Mouse (Mus musculus): ENCODE measurements around the gene Brap.
"Not testable (repeated sequence)": the region's sequence is repeated elsewhere in the genome, so short reads cannot be mapped to it uniquely, and the experiment has no call there.

Brap gene

GRCm38 (mm10) chr5:121667067-121667466 lies 6.7 kb downstream of the Brap start:
- in situ Hi-C loops (cut with MboI; ENCODE audit: low sequenced_read_pairs), result no loop called here

- in situ Hi-C loops (cut with MboI; ENCODE audit: low sequenced_read_pairs), result no loop called here
Observed at GRCm38 (mm10) chr5:121668411-121668810, 8.0 kb downstream of the Brap start.

DNA sequence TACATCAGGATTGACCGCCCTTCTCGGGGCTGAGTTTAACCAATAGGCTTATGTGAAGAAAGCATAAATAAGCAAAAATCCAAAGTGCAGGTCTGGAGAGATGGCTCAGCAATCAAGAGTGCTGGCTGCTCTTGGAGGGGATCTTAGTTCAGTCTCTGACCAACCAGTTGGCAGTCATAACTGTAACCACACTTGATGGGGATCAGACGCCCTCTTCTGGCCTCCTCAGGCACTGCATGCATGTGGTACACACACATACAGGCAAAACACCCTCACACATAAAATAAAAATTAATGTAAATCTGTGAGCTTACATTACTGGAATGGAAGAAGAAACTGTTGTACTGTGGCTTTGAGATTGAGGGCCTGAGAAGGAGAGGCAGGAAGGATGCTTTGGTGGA lies 10.0 kb downstream of the Brap start:
- in situ Hi-C loops (cut with MboI; ENCODE audit: low sequenced_read_pairs), result no loop called here

DNA sequence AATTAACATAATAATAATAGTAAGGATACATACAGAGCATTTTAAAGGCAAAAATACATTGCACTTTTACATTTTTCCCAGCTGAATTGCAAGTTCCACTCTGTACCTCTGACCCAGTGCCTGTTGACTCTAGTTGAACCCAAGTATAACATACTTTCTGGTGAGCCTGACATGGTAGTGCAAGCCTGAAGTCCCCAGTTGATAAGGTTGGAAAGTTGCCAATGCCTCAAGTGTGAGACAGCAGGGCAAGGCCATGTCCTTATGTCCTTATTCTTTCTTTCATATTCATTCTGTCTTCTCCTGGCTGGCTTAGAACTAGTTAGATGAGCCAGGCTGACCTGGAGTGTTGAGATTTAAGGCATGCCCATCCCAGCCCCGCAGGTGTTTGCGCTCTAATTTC lies 21.9 kb downstream of the Brap start:
- in situ Hi-C loops (cut with MboI; ENCODE audit: low sequenced_read_pairs), result no loop called here

GRCm38 (mm10) chr5:121685495-121685894 lies 25.1 kb downstream of the Brap start:
- in situ Hi-C loops (cut with MboI; ENCODE audit: low sequenced_read_pairs), result no loop called here

GRCm38 (mm10) chr5:121686113-121686898 lies 25.9 kb downstream of the Brap start:
- in situ Hi-C loops (cut with MboI; ENCODE audit: low sequenced_read_pairs), result no loop called here

DNA sequence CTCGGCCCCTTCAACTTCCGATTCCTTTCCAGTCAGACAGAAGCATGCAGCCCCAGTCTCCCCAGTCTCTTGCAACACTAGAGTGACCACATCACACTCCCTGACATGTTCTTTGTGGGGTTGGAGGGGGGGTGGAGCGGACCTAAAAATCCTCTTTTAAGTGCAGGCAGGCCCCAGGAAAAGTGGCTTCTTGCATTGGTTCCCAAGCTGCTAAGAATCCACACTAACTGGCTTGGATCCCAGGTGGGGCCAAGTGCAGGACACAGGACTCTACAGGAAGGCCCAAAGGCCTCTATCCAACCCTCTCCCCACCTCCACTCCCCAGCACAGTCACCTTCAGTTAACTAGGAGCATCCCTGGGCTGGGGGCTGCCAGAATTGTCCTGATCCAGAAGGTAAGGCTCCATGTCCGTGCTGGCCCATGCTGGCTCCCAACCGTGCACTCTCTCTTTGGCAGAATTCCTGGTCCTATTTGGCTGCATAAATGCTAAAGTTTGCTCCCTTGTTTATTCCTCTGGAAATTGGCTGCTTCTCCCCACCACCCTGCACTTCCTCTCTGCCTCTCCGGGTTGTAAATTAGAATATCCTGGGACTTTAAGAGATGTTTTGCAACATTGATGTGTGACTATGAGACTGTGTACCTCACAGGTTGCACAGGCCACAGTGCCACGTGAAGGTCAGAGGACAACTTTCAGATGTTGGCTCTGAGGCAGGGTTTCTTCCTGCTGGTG lies 30.3 kb downstream of the Brap start:
- in situ Hi-C loops (cut with MboI; ENCODE audit: low sequenced_read_pairs), result no loop called here

DNA sequence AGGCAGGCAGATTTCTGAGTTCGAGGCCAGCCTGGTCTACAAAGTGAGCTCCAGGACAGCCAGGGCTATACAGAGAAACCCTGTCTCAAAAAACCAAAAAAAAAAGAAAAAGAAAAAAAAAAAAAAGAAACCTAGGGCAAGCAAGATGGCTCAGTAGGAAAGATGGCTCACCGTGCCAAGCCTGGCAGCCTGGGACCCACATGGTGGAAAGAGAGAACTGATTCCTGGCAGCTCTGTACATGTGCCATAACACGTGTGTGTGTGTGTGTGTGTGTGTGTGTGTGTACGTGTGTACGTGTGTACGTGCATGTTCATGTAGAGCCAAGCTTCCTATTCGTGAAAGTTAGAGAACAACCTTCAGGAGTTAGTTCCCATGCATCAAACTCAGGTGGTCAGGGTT lies 31.1 kb downstream of the Brap start:
- in situ Hi-C loops (cut with MboI; ENCODE audit: low sequenced_read_pairs), result not testable (repeated sequence)

DNA sequence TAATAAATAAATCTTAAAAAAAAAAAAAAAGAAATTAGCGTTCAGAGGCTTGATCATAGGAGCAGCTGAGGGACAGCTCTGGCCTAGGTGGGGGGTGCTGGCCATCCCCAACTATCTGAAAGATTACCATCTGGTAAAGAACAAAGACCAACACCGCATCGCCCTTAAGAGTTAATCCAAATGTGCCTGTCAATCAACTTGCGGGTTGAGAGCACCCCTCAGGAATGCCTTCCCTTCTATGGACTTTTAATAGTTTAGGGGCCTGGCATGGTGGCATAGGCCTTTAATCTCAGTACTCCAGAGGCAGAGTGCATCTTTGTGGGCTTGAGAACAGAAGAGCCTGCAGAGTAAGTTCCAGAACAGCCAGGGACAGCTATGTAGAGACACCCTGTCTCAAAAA lies 32.5 kb downstream of the Brap start:
- in situ Hi-C loops (cut with MboI; ENCODE audit: low sequenced_read_pairs), result no loop called here

GRCm38 (mm10) chr5:121696761-121697160 lies 36.4 kb downstream of the Brap start:
- in situ Hi-C loops (cut with MboI; ENCODE audit: low sequenced_read_pairs), result no loop called here

GRCm38 (mm10) chr5:121699891-121700290 lies 39.5 kb downstream of the Brap start:
- in situ Hi-C loops (cut with MboI; ENCODE audit: low sequenced_read_pairs), result no loop called here

DNA sequence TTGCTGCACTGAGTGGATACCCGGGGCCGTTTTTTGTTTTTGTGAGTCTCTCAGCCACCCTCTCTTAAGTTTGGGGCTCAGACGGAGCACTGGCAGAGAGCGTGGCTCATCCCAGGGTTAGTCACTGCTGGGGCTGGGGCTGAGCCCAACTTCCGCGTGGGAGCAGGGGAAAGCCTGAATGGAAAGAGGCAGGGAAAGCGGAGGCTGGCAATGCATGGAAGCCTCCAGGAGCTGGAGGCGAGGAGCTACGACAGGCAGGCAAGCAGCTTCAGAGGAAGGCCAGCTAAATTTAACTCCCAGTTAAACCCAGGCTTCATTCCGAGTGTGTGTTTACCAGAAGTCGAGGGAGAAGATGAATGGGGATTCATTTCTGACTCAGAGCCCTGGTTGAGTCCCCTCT lies 40.1 kb downstream of the Brap start:
- in situ Hi-C loops (cut with MboI; ENCODE audit: low sequenced_read_pairs), result no loop called here

DNA sequence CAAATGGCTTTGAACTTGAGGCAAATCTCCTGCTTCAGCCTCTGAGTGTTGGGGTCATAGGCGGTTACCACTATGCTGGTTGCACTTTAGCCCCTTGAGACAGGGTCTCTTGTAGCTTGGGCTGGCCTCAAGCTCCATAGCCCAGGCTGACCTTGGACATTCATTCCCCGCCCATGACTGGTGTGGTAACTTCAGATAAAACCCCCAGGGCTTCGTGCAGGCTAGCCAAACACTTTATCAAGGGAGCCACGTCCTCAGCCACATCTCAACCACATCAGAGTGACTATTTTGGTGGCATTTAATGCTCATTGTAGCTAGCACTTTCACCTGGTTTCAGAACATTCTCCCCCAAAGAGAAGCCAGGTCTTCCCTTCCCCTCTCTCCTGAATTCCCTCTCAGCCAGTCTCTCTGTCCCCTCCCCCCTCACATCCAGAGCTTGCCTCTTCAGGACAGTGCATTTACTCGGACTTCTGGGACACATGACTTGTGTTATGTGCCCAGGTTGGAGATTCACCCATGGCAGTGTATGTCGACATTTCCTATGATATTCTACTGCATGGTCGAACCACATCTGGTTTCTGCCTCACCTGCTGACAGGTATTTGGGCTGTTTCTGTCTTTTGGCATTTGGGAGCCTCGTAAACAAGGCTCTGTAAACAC lies 40.9 kb downstream of the Brap start:
- in situ Hi-C loops (cut with MboI; ENCODE audit: low sequenced_read_pairs), result no loop called here

- in situ Hi-C loops (cut with MboI; ENCODE audit: low sequenced_read_pairs), result no loop called here
Observed at GRCm38 (mm10) chr5:121703341-121703740, 43.0 kb downstream of the Brap start.

DNA sequence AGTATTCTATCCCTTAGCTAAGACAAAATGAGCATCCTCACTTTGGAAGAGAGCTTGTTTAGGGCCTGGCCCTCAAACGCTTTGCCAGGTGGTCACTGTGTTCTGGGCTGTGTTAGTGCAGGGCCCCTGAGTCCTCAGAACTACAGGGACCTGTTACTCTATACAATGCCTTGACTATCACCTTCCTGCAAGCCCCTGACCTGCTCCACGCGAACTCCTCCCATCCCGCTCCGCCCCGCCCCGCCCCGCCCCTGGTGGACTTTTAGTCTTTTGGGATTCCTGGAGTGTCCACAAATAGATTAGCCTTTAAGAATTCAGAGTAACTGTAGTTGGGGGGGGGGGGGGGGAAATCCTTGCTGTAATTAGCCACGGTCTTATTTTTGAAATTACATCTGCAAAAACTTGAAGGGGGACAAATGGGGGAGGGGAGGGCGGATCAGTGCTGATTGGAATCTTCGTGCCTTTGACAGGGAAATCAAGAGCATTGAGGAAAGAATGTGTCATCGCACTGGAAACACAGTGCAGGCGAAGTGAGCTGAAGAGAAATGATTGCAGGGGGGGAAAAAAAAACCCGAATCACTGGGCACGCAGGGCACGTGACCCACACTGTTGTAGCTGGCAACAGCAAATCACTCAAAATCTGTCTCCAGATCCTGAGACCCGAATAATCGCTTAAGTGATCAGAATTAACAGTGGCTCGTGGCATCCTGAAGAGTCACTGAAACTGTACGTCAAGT lies 44.3 kb downstream of the Brap start:
- in situ Hi-C loops (cut with MboI; ENCODE audit: low sequenced_read_pairs), result no loop called here

GRCm38 (mm10) chr5:121710402-121710801 lies 50.0 kb downstream of the Brap start:
- in situ Hi-C loops (cut with MboI; ENCODE audit: low sequenced_read_pairs), result no loop called here

DNA sequence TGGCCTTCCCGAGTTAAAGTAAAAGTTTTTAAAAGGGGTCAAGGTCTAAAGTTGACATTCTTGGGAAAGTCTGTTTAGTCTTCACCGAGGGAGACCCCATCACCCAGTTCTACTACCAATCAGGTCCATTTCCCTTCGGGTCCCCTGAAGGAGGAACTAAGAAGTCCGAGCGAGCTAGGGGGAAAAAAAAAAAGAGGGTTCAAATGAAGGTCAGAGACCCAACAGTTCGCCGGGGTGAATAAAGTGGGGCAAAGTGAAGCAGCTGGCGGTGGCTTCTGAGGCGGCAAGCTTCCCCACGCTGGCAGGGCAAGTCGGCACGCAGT lies 50.4 kb downstream of the Brap start:
- in situ Hi-C loops (cut with MboI; ENCODE audit: low sequenced_read_pairs), result no loop called here

DNA sequence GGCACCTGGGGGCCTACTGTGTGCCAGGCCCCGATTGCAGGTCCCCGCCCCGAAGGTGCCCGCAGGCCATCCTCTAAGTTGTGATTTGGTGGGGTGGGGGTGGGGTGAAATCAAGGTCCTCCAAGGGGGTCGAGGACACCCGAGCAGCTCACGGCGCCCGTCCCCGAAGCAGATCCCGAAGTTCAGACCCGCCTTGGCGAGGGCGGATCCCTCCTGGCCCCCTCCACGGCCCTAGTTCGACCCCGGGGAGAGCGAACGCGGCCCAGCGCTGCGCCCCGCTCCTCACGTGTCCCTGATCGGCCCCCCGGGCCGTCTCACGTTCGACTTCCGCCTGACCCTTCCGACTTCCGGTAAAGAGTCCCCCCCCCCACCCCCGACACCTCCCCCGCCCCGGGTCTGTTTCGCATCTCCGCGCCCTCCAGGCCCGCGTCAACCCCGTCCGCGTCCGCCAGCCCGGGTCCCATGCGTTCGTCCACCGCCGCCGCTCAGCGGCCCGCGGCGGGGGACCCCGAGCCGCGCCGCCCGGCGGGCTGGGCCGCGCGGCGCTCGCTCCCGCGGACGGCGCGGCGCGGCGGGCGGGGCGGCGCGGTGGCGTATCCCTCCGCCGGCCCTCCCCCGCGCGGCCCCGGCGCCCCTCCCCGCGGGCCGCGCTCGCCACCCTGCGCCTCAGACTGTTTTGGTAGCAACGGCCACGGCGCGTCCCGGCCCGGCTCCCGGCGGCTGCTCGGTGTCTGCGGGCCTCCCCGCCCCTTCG lies 51.0 kb downstream of the Brap start, which contains the start of gene Atxn2:
Gene Atxn2 (plus strand): TSS at position 164 of the 754 bp plus-strand sequence.
- in situ Hi-C loops (cut with MboI; ENCODE audit: low sequenced_read_pairs), result no loop called here

DNA sequence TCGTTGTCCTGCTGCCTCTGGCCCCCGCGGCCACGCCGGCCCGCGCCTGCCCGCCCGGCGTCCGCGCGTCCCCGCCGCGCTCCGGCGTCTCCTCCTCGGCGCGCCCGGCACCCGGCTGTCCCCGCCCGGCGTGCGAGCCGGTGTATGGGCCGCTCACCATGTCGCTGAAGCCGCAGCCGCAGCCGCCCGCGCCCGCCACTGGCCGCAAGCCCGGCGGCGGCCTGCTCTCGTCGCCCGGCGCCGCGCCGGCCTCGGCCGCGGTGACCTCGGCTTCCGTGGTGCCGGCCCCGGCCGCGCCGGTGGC lies 51.5 kb downstream of the Brap start:
- in situ Hi-C loops (cut with MboI; ENCODE audit: low sequenced_read_pairs), result no loop called here

DNA sequence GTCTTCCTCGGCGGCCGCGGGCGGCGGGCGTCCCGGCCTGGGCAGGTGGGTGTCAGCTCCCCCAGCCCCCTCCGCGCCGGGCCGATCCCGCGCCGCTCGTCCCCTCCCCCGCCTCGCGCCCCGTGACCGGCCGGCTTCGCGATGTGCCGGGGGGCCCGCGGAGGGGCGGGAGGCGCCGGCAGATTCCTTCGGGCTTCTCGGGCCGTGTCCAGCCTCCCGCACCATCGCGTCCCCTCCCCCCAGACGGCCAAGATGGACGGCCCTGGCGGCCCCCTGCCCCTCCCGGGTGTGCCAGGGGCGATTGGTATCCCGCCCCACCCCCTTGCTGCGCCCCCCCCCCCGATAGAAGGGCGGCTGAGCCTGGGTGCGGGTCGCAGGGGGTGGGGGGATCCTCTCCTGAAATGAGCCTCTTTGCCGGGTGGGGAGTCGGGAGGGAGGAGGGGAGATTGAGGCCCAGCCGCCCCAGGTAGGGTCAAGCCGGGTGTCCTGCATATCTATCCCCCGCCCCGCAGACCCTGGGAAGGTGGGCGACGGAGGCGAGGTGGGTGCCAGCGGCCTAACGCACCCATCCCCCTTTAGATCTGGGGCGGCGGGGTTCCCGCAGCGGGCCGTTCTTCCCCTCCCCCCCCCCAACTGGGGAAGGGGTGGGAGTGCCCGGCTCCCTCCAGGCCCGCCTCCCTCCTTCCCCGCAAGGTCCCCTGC lies 52.0 kb downstream of the Brap start:
- in situ Hi-C loops (cut with MboI; ENCODE audit: low sequenced_read_pairs), result no loop called here

Measured in CH12F3 (cell line).